Mouse (Mus musculus) cerebral cortex, adult 2 months (tissue): ENCODE measurements around the gene Lrtm2.

ENCODE experiments used
- WGBS: fragments of 180-500 bp; shearing (Covaris S2); methylation state at CpG from one replicate; pipeline ENCODE4 v1.1.7; 2018; 5-methylcytosine and 5-hydroxymethylcytosine counted together

Gene Lrtm2

DNA sequence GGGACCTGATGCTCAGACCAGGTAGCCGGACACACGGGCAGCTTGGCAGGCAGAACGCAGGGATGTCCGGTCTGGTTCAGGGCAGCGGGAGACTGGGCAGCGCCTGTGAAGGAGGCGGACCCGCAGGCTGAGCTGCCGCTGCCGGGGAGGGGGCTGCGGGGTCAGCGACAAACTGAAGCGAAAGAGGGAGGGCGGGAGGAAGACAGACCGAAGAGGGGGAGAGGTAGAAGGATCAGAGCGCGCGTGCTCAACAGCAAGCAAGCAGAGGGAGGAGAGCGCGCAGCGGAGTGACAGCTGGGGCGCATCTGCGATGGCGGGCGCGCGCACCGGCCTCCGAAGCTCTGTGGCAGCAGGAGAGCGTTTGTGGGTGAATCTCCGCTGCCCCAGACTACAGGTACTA is at the start of gene Lrtm2:
Gene Lrtm2 (minus strand): TSS at position 261 of the 400 bp plus-strand sequence.
- WGBS, result 2% methylated on average over 31 of the region's 31 CpGs

- WGBS, result 86% methylated on average over 1 of the region's 1 CpGs
Observed at GRCm38 (mm10) chr6:119378631-119379030, 48.1 kb upstream of the Lrtm2 start.

- 68% methylated on average over 2 of the region's 2 CpGs for WGBS
Observed at GRCm38 (mm10) chr6:119377613-119378012, 47.0 kb upstream of the Lrtm2 start.

GRCm38 (mm10) chr6:119375035-119375434 is 44.5 kb upstream of the Lrtm2 start:
- WGBS, result 80% methylated on average over 5 of the region's 5 CpGs

GRCm38 (mm10) chr6:119372237-119372636 is 41.7 kb upstream of the Lrtm2 start:
- WGBS, result 86% methylated on average over 5 of the region's 5 CpGs

DNA sequence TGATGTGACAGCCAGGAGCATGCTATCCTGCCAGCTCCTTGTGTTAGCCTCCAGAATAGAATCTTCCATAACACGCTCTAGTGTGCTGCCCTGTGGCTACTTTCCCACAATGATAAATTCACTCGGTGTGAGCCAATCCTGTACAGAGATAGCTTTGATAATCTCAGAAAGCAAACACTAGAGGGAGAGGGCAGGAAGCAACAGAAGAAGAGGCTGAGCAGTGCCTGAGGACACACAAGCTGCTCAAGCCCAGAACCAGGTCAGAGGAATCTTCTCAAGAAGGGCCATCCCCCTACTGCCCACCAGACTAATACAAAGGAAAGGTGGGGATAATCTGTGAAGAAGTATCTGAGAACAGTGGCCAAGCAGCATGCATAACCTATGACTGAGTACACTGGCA is 36.8 kb upstream of the Lrtm2 start:
- WGBS, result 67% methylated on average over 2 of the region's 2 CpGs

- WGBS, result 85% methylated on average over 4 of the region's 4 CpGs
Observed at GRCm38 (mm10) chr6:119366800-119367199, 36.2 kb upstream of the Lrtm2 start.

- 93% methylated on average over 5 of the region's 5 CpGs for WGBS
Observed at GRCm38 (mm10) chr6:119363593-119363992, 33.0 kb upstream of the Lrtm2 start.

- WGBS, result 96% methylated on average over 3 of the region's 3 CpGs
Observed at GRCm38 (mm10) chr6:119360925-119361702, 30.5 kb upstream of the Lrtm2 start.

GRCm38 (mm10) chr6:119360250-119360649 is 29.7 kb upstream of the Lrtm2 start:
- WGBS, result 89% methylated on average over 6 of the region's 6 CpGs

DNA sequence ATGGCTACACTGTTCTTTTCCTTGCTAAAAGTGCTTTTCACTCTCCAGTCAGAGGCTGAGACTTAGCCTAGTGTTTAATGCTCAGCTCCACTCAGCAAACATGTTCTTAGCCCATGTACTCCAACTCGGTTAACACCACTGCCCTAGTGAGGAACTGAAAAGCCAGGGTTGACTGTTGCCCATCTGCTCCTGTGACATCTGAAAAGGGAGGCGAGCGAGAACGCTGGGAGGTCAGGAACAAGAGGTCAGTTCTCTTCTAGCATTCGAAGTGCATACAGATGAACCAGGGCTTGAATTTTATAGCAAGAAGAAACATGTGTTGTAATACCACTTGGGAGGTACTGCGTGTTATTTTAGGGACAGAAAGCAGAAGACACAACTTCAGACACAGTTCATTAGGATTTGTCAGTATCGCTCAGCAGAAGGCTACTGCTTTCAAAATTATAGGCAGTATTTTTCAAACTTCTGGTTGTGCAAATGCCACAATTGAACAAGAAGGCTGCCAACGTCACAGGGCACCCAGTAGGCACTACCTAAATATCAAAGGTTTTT is 27.5 kb upstream of the Lrtm2 start:
- 79% methylated on average over 8 of the region's 8 CpGs for WGBS

DNA sequence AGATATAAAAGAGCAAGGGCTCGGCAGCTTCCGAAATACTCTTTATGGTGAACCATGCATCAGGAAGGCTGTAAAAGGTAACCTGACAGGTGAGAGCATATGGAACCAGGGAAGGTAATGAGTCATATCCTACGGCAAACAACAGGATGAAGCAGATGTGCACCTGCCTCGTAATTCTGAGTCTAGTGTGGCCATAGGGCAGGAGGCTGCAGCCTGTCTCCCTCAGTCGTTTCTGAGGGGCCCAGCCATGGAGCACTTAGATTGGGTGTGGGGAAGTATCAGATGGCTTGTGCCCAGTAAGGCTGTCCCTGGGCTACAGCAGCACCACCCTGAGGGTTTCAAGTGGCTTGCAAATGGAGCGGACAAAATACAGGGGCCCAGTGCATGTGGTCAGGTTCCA is 21.9 kb upstream of the Lrtm2 start:
- 88% methylated on average over 6 of the region's 6 CpGs for WGBS

DNA sequence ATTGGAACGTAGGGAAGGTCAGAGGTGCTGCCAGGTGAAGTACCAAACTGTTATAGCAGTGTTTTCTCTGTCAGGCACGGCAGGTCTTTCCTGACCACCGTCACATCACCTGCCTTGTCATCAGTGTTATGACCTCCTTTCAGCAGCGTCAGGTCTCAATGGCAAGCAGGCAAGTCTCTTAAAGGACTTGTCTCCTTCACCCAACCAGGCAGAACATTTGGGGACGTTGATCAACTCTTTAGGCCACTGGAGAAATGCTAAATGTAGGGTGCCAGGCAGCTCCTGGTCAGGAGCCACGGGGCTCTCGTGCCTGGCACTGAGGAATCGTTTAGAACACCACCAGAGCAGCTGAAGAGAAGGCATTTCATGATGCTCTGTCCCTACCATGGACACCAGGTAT is 21.1 kb upstream of the Lrtm2 start:
- WGBS, result 75% methylated on average over 8 of the region's 8 CpGs

- 81% methylated on average over 9 of the region's 9 CpGs for WGBS
Observed at GRCm38 (mm10) chr6:119350703-119351198, 20.2 kb upstream of the Lrtm2 start.

- 0% methylated on average over 1 of the region's 1 CpGs for WGBS
Observed at GRCm38 (mm10) chr6:119348234-119348633, 17.7 kb upstream of the Lrtm2 start.

- WGBS, result 53% methylated on average over 5 of the region's 5 CpGs
Observed at GRCm38 (mm10) chr6:119347813-119348212, 17.2 kb upstream of the Lrtm2 start.

- WGBS, result 74% methylated on average over 10 of the region's 10 CpGs
Observed at GRCm38 (mm10) chr6:119346257-119346656, 15.7 kb upstream of the Lrtm2 start.

GRCm38 (mm10) chr6:119338121-119338912 is 7.8 kb upstream of the Lrtm2 start:
- WGBS, result 49% methylated on average over 11 of the region's 11 CpGs

- WGBS, result 59% methylated on average over 3 of the region's 3 CpGs
Observed at GRCm38 (mm10) chr6:119337287-119337686, 6.7 kb upstream of the Lrtm2 start.

DNA sequence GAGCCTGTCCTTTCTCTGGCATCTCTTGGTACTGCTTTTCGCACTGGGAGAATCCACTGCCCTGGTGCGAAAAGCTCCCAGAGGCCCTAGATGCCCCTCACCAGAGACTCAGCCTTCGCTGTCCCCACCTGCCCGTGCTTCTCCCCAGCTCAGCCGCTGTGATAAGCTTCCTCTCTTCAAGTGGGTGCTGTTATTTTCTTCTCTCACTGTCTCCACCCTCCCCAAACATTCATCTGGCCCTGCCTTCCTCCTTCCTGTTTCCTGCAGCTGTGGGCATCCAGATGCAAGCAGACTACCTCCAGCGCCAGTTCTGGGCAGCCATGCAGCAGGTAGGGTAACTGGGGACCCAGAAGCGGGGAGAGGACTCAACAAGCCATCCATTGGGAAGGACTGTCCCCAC is 5.6 kb upstream of the Lrtm2 start:
- WGBS, result 79% methylated on average over 7 of the region's 7 CpGs

DNA sequence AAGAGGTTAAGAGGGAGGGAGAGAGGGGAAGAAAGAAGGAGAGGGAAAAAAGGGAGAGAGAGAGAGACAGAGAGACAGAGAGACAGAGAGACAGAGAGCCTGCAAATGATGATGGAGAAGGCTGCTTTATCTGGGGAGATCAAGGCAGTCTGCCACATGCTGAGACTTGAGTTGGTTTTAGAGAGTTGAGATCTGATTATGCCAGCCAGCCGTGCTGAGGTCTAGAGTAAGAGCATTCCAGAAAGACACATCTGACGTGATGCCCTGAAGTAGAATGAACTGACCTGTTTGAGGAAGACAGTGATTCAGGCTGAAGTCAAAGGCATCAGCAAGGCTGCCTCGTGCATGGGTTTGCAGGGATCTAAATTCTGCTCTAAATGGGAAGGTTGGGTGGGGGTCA is 3.3 kb upstream of the Lrtm2 start:
- 72% methylated on average over 3 of the region's 3 CpGs for WGBS

DNA sequence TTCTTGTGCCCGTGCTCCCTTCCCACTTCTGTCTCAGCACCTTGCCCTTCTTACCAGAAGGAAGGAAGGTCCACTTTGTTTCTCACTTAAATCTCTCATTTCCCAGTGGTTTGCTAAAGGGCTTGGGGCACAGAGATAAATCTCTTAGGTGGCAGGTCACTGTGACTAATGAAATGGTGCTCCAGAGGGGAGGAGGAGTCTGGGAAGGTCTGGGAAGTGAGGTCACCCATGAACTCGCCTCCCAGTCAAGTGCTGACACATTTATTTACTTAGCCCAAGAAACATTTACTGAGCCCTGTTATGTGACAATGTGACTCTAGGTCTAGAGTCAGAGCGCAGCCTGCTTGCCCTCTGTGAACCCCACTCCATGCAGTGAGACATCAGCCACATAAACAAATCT is 2.6 kb upstream of the Lrtm2 start:
- 62% methylated on average over 3 of the region's 3 CpGs for WGBS

GRCm38 (mm10) chr6:119332111-119332510 is 1.5 kb upstream of the Lrtm2 start:
- 52% methylated on average over 1 of the region's 1 CpGs for WGBS
